Mouse (Mus musculus): ENCODE measurements around the gene Ccdc190. TPM values are rescaled to one million over a fixed set of nuclear protein-coding genes. Genes with fewer than 3 reads are reported as not detected.

Gene Ccdc190
- total and polyA plus RNA-seq, 3 experiments: not detected

GRCm38 (mm10) chr1:169897916-169898315, 30.5 kb upstream of the Ccdc190 start (continued):
- TF ChIP-seq USF2 (IDR thresholded peaks at IDR 0.05; ENCODE audit: borderline replicate concordance in 1 of 2, insufficient read depth in 1 of 2, low read depth in 1 of 2, low read length in 2 of 2) (no peak), CHD2 (IDR thresholded peaks at IDR 0.05; ENCODE audit: low read length) (no peak), GATA1 (IDR thresholded peaks at IDR 0.05; ENCODE audit: low read depth, low read length) (no peak)

DNA sequence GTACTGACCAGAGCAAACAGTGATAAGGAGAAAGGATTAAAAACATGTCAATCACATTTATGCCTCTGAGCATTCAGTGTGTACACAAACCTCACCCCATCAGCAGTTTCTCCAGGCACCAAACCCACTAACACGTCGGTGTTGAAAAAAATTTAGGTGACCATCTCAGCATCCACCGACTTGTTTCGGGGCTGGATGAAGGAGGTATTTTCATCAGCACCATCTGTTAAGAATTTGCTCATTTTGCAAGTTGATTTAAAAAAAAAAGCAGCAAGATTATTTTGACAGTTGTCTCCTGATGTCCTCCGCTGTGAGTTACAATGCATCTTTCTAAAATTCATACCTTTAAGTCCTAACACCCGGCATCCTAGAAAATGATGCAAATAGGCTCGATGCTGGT, 29.8 kb upstream of the Ccdc190 start:
- Histone ChIP-seq H3K9ac (ENCODE audit: control insufficient read depth, low read depth, low read length, poor library complexity, severe bottlenecking) (no peak overlapping the region), H3K36me3 (ENCODE audit: control insufficient read depth in 1 of 2, insufficient read depth in 2 of 2, low read length in 2 of 2) (no peaks in the 10 kb centered on the region), H3K27ac (ENCODE audit: control insufficient read depth, low read depth, low read length) (no peak overlapping the region), H3K9me3 (replicated peaks; ENCODE audit: insufficient read depth, low read length) (no peaks in the 10 kb centered on the region), H3K27me3 (ENCODE audit: control insufficient read depth in 1 of 2, insufficient read depth in 2 of 2, low read length in 2 of 2) (no peaks in the 10 kb centered on the region), H3K4me1 (ENCODE audit: control insufficient read depth in 1 of 2, insufficient read depth in 2 of 2, low read length in 2 of 2) (no peaks in the 10 kb centered on the region), H3K79me2 (ENCODE audit: control insufficient read depth, insufficient read depth, low read length, poor library complexity) (no peaks in the 10 kb centered on the region), H3K4me3 (ENCODE audit: control insufficient read depth in 1 of 2, insufficient read depth in 1 of 2, low read depth in 2 of 2, low read length in 2 of 2) (no peak overlapping the region)
- no peak for TF ChIP-seq NRF1 (IDR thresholded peaks at IDR 0.05; ENCODE audit: insufficient read depth, low read depth, low read length, poor library complexity, severe bottlenecking)
- TF ChIP-seq USF2 (IDR thresholded peaks at IDR 0.05; ENCODE audit: borderline replicate concordance in 1 of 2, insufficient read depth in 1 of 2, low read depth in 1 of 2, low read length in 2 of 2): no peak
- TF ChIP-seq MAX (IDR thresholded peaks at IDR 0.05; ENCODE audit: low read length): no peak
- TF ChIP-seq MAZ (IDR thresholded peaks at IDR 0.05; ENCODE audit: low read depth, low read length): no peak
- no peak for TF ChIP-seq ETS1 (IDR thresholded peaks at IDR 0.05; ENCODE audit: low read depth, low read length)
- TF ChIP-seq SIN3A (IDR thresholded peaks at IDR 0.05; ENCODE audit: low read length): no peak
- no peak for TF ChIP-seq MYC (IDR thresholded peaks at IDR 0.05; ENCODE audit: low read depth, low read length)
- no peak for TF ChIP-seq POLR2A (IDR thresholded peaks at IDR 0.05; ENCODE audit: control insufficient read depth in 1 of 2, insufficient read depth in 1 of 2, low read depth in 1 of 2, low read length in 2 of 2, poor library complexity in 1 of 2)
- TF ChIP-seq ZMIZ1 (IDR thresholded peaks at IDR 0.05; ENCODE audit: low read depth, low read length): no peak
- TF ChIP-seq MEF2A (IDR thresholded peaks at IDR 0.05; ENCODE audit: extremely low read depth, insufficient replicate concordance, low read depth, low read length, poor library complexity, severe bottlenecking): no peak
- TF ChIP-seq RAD21 (IDR thresholded peaks at IDR 0.05; ENCODE audit: low read depth, low read length): no peak
- no peak for TF ChIP-seq UBTF (IDR thresholded peaks at IDR 0.05; ENCODE audit: borderline replicate concordance, insufficient read depth, low read depth, low read length)
- no peak for TF ChIP-seq SMC3 (IDR thresholded peaks at IDR 0.05; ENCODE audit: low read depth, low read length)
- no peak for TF ChIP-seq GABPA (IDR thresholded peaks at IDR 0.05; ENCODE audit: low read depth, low read length)
- no peak for DNase-seq (ENCODE audit: low read depth, low spot score)

- H3K4me3 ChIP-seq (ENCODE audit: control insufficient read depth in 1 of 2, insufficient read depth in 1 of 2, low read depth in 2 of 2, low read length in 2 of 2): no peak overlapping the region
- H3K27me3 ChIP-seq (ENCODE audit: control insufficient read depth in 1 of 2, insufficient read depth in 2 of 2, low read length in 2 of 2): no peaks in the 10 kb centered on the region
- no peak for DNase-seq (ENCODE audit: low read depth, low spot score)
Measured at GRCm38 (mm10) chr1:169900771-169901336, 27.6 kb upstream of the Ccdc190 start.

More at GRCm38 (mm10) chr1:169900771-169901336, 27.6 kb upstream of the Ccdc190 start:
- H3K4me1 ChIP-seq (ENCODE audit: control insufficient read depth in 1 of 2, insufficient read depth in 2 of 2, low read length in 2 of 2): no peaks in the 10 kb centered on the region
- no peaks in the 10 kb centered on the region for H3K9me3 ChIP-seq (replicated peaks; ENCODE audit: insufficient read depth, low read length)
- no peak overlapping the region for H3K9ac ChIP-seq (ENCODE audit: control insufficient read depth, low read depth, low read length, poor library complexity, severe bottlenecking)
- no peak overlapping the region for H3K27ac ChIP-seq (ENCODE audit: control insufficient read depth, low read depth, low read length)
- no peaks in the 10 kb centered on the region for H3K36me3 ChIP-seq (ENCODE audit: control insufficient read depth in 1 of 2, insufficient read depth in 2 of 2, low read length in 2 of 2)
- no peaks in the 10 kb centered on the region for H3K79me2 ChIP-seq (ENCODE audit: control insufficient read depth, insufficient read depth, low read length, poor library complexity)
- no peak for TF ChIP-seq E2F4 (IDR thresholded peaks at IDR 0.05; ENCODE audit: borderline replicate concordance, low read depth, low read length)
- no peak for TF ChIP-seq POLR2A (IDR thresholded peaks at IDR 0.05; ENCODE audit: control insufficient read depth in 1 of 2, insufficient read depth in 1 of 2, low read depth in 1 of 2, low read length in 2 of 2, poor library complexity in 1 of 2)
- TF ChIP-seq TAL1 (IDR thresholded peaks at IDR 0.05; ENCODE audit: low read length): no peak
- TF ChIP-seq GATA1 (IDR thresholded peaks at IDR 0.05; ENCODE audit: low read depth, low read length): no peak
- TF ChIP-seq MAX (IDR thresholded peaks at IDR 0.05; ENCODE audit: low read length): no peak
- no peak for TF ChIP-seq CTCF (IDR thresholded peaks at IDR 0.05 in 2 of 3, conservative IDR thresholded peaks at IDR 0.05 in 1 of 3; ENCODE audit: control insufficient read depth in 1 of 3, insufficient read depth in 1 of 3, low read depth in 2 of 3, low read length in 3 of 3, poor library complexity in 1 of 3, severe bottlenecking in 1 of 3)
- TF ChIP-seq NRF1 (IDR thresholded peaks at IDR 0.05; ENCODE audit: insufficient read depth, low read depth, low read length, poor library complexity, severe bottlenecking): no peak
- no peak for TF ChIP-seq USF2 (IDR thresholded peaks at IDR 0.05; ENCODE audit: borderline replicate concordance in 1 of 2, insufficient read depth in 1 of 2, low read depth in 1 of 2, low read length in 2 of 2)
- no peak for TF ChIP-seq SMC3 (IDR thresholded peaks at IDR 0.05; ENCODE audit: low read depth, low read length)
- no peak for TF ChIP-seq CHD1 (IDR thresholded peaks at IDR 0.05; ENCODE audit: low read depth, low read length)
- TF ChIP-seq MYC (IDR thresholded peaks at IDR 0.05; ENCODE audit: low read depth, low read length): no peak
- TF ChIP-seq USF1 (IDR thresholded peaks at IDR 0.05; ENCODE audit: low read depth, low read length): no peak
- no peak for TF ChIP-seq UBTF (IDR thresholded peaks at IDR 0.05; ENCODE audit: borderline replicate concordance, insufficient read depth, low read depth, low read length)
- TF ChIP-seq TCF12 (IDR thresholded peaks at IDR 0.05; ENCODE audit: low read depth, low read length): no peak
- no peak for TF ChIP-seq MAFK (IDR thresholded peaks at IDR 0.05; ENCODE audit: borderline replicate concordance, low read depth, low read length)
- no peak for TF ChIP-seq MAZ (IDR thresholded peaks at IDR 0.05; ENCODE audit: low read depth, low read length)
- TF ChIP-seq POLR2AphosphoS5 (IDR thresholded peaks at IDR 0.05; ENCODE audit: borderline replicate concordance, low read depth, low read length): no peak
- no peak for TF ChIP-seq NELFE (IDR thresholded peaks at IDR 0.05; ENCODE audit: low read depth, low read length)
- no peak for TF ChIP-seq ZNF384 (IDR thresholded peaks at IDR 0.05; ENCODE audit: low read depth, low read length)

All from MEL (cell line).